Mouse (Mus musculus) G1E (cell line): ENCODE measurements at regions not wholly inside any gene's neighbourhood (a gene's known extent, or its start where the extent isn't known, plus 50 kb on each side); places are given as distances from the start of the nearest gene placed in this dataset.

Source experiments
- CTCF ChIP-seq: IDR thresholded peaks from 2 replicates; pipeline ENCODE4 v1.5.1; 2012; ENCODE audit warnings: low read depth, low read length, inconsistent platforms, mixed read lengths
- GATA1 ChIP-seq: IDR thresholded peaks from 2 replicates; pipeline ENCODE4 v1.6.1; 2012; ENCODE audit warnings: borderline replicate concordance, low read length, inconsistent platforms, mixed read lengths
- POLR2AphosphoS5 ChIP-seq: IDR thresholded peaks from 2 replicates; pipeline ENCODE4 v1.6.1; 2012; ENCODE audit warnings: low read depth, low read length, inconsistent platforms; ENCODE audit not compliant: insufficient replicate concordance

GRCm38 (mm10) chr11:21424345-21424744 lies 53.3 kb upstream of the Ugp2 start:
- no peak for TF ChIP-seq CTCF
- TF ChIP-seq POLR2AphosphoS5: no peak
- no peak for TF ChIP-seq GATA1
